Mouse (Mus musculus): ENCODE data around the gene Sumo1.

GRCm38 (mm10) chr1:59603417-59603712, 67.3 kb downstream of the Sumo1 start:
- TF ChIP-seq CTCF (IDR thresholded peaks at IDR 0.05; ENCODE audit: low read depth) (no peak), EP300 (IDR thresholded peaks at IDR 0.05; ENCODE audit: low read depth) (no peak)

Measured in liver, embryonic 14.5 days (tissue).